Mouse (Mus musculus) bone marrow macrophage, adult 2 months (primary cell): Measurements from ENCODE around the gene Apip.

ENCODE experiments used
- CTCF ChIP-seq: IDR thresholded peaks from 2 replicates; pipeline ENCODE4 v1.5.1; 2012; ENCODE audit warnings: low read depth, mild to moderate bottlenecking, low read length, moderate library complexity
- POLR2A ChIP-seq: IDR thresholded peaks from 2 replicates; pipeline ENCODE4 v1.6.1; 2012; ENCODE audit warnings: mild to moderate bottlenecking, low read depth, low read length, borderline replicate concordance

DNA sequence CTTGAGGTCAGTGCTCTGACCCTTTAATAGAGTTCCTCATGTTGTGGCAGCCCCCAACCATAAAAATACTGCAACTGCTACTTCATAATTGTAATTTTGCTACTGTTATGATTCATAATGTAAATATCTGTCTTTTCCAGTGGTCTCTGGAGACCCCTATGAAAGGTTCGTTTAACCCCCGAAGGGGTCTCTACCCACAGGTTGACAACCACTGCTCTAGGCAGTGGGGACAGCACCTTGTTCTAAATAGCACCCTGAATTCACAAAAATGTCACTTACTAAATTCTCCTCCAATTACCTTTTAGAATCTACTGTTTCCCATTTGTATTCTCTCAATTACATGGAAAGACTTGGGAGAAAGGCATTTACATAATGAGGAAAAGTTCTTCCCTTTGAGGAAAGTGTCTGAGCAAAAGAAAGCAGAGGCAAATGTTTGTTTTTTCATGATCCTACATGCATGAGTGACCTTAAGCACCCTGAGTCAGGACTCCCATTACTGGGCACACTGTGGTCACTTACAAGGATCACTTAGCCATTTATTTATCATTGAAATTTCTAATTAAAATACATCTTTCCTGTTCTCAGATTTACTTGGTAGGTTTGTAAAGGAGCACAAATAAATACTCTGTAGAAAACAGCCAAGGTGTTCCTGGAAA lies 5.8 kb upstream of the Apip start:
- TF ChIP-seq POLR2A (no peak), CTCF (no peak)
